Mouse (Mus musculus): ENCODE measurements around the gene Il17ra. TPM values are rescaled to one million over a fixed set of nuclear protein-coding genes. Genes with fewer than 3 reads are reported as not detected.

The Il17ra gene
- polyA plus RNA-seq, 1 experiment, result 198 TPM

GRCm38 (mm10) chr6:120485038-120485437 is 22.0 kb downstream of the Il17ra start:
- Histone ChIP-seq H3K36me3 (ENCODE audit: control insufficient read depth, insufficient read depth, low read length) (peaks cover 31% of the 10 kb centered on the region), H3K27me3 (ENCODE audit: control insufficient read depth, insufficient read depth, low read length) (no peaks in the 10 kb centered on the region), H3K4me1 (replicated peaks; ENCODE audit: control insufficient read depth, insufficient read depth, low read length) (peaks cover 49% of the 10 kb centered on the region), H3K4me3 (ENCODE audit: control insufficient read depth, insufficient read depth, low read length) (no peak overlapping the region), H3K27ac (ENCODE audit: control insufficient read depth, insufficient read depth, low read length) (no peak overlapping the region)
- no peak for TF ChIP-seq POLR2A (IDR thresholded peaks at IDR 0.05; ENCODE audit: control insufficient read depth, extremely low read depth, insufficient read depth, low read length, poor library complexity)
- TF ChIP-seq CTCF (IDR thresholded peaks at IDR 0.05; ENCODE audit: borderline replicate concordance, control insufficient read depth, extremely low read depth, insufficient read depth, low read length, poor library complexity), result no peak
- DNase-seq, result no peak
- 24% methylated on average over 3 of the region's 3 CpGs for WGBS

- H3K27ac ChIP-seq (ENCODE audit: control insufficient read depth, insufficient read depth, low read length), result peak overlapping the region; percentile 7; the same call in 1 of the 2 replicates
- TF ChIP-seq CTCF (IDR thresholded peaks at IDR 0.05; ENCODE audit: borderline replicate concordance, control insufficient read depth, extremely low read depth, insufficient read depth, low read length, poor library complexity), result no peak
- no peak for TF ChIP-seq POLR2A (IDR thresholded peaks at IDR 0.05; ENCODE audit: control insufficient read depth, extremely low read depth, insufficient read depth, low read length, poor library complexity)
- no peaks in the 10 kb centered on the region for H3K27me3 ChIP-seq (ENCODE audit: control insufficient read depth, insufficient read depth, low read length)
- WGBS, result 6% methylated on average over 8 of the region's 8 CpGs
- H3K4me1 ChIP-seq (replicated peaks; ENCODE audit: control insufficient read depth, insufficient read depth, low read length), result peaks cover 50% of the 10 kb centered on the region
- H3K4me3 ChIP-seq (ENCODE audit: control insufficient read depth, insufficient read depth, low read length), result no peak overlapping the region
- H3K36me3 ChIP-seq (ENCODE audit: control insufficient read depth, insufficient read depth, low read length), result peaks cover 21% of the 10 kb centered on the region
- peak; percentile 70 for DNase-seq
Observed at GRCm38 (mm10) chr6:120486051-120486510, 23.0 kb downstream of the Il17ra start.

DNA sequence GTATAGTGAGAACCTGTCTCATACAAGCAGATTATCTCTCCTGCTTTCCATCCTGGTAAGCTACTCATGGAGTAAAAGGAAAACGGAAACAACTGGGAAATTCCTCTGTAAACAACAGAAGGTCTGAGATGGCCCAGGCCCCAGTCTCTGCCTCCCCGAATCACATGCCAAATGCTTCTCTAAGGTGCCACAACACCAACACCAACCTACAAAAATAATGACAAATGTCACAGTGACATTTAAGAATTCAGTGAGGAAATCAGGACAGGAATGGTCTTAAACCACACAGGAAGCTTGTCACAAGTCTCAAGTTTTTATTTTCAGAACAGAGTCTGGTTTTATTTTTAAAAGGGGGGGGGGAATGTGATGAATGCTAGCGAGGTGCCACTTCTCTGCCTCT is 25.6 kb downstream of the Il17ra start:
- Histone ChIP-seq H3K36me3 (ENCODE audit: control insufficient read depth, insufficient read depth, low read length) (peaks cover 3% of the 10 kb centered on the region; the same call in 1 of the 2 replicates), H3K4me1 (replicated peaks; ENCODE audit: control insufficient read depth, insufficient read depth, low read length) (peaks cover 65% of the 10 kb centered on the region), H3K27me3 (ENCODE audit: control insufficient read depth, insufficient read depth, low read length) (peaks cover 17% of the 10 kb centered on the region), H3K27ac (ENCODE audit: control insufficient read depth, insufficient read depth, low read length) (peak overlapping the region; percentile 24; the same call in 1 of the 2 replicates), H3K4me3 (ENCODE audit: control insufficient read depth, insufficient read depth, low read length) (no peak overlapping the region)
- DNase-seq, result no peak
- WGBS, result 25% methylated on average over 3 of the region's 3 CpGs
- TF ChIP-seq POLR2A (IDR thresholded peaks at IDR 0.05; ENCODE audit: control insufficient read depth, extremely low read depth, insufficient read depth, low read length, poor library complexity) (no peak), CTCF (IDR thresholded peaks at IDR 0.05; ENCODE audit: borderline replicate concordance, control insufficient read depth, extremely low read depth, insufficient read depth, low read length, poor library complexity) (no peak)

- peaks cover under 1% of the 10 kb centered on the region; the same call in 1 of the 2 replicates for H3K36me3 ChIP-seq (ENCODE audit: control insufficient read depth, insufficient read depth, low read length)
- no peak for DNase-seq
- no peak for TF ChIP-seq POLR2A (IDR thresholded peaks at IDR 0.05; ENCODE audit: control insufficient read depth, extremely low read depth, insufficient read depth, low read length, poor library complexity)
- TF ChIP-seq CTCF (IDR thresholded peaks at IDR 0.05; ENCODE audit: borderline replicate concordance, control insufficient read depth, extremely low read depth, insufficient read depth, low read length, poor library complexity), result no peak
- no peak overlapping the region for H3K4me3 ChIP-seq (ENCODE audit: control insufficient read depth, insufficient read depth, low read length)
- 57% methylated on average over 2 of the region's 2 CpGs for WGBS
- peaks cover 25% of the 10 kb centered on the region for H3K27me3 ChIP-seq (ENCODE audit: control insufficient read depth, insufficient read depth, low read length)
- H3K27ac ChIP-seq (ENCODE audit: control insufficient read depth, insufficient read depth, low read length), result peak overlapping the region; percentile 29; the same call in 1 of the 2 replicates
- H3K4me1 ChIP-seq (replicated peaks; ENCODE audit: control insufficient read depth, insufficient read depth, low read length), result peaks cover 71% of the 10 kb centered on the region
Observed at GRCm38 (mm10) chr6:120489461-120489860, 26.4 kb downstream of the Il17ra start.

- H3K4me3 ChIP-seq (ENCODE audit: control insufficient read depth, insufficient read depth, low read length), result no peak overlapping the region
- H3K27ac ChIP-seq (ENCODE audit: control insufficient read depth, insufficient read depth, low read length), result no peak overlapping the region
- DNase-seq, result no peak
- 93% methylated on average over 7 of the region's 7 CpGs for WGBS
- peaks cover 55% of the 10 kb centered on the region for H3K4me1 ChIP-seq (replicated peaks; ENCODE audit: control insufficient read depth, insufficient read depth, low read length)
- TF ChIP-seq POLR2A (IDR thresholded peaks at IDR 0.05; ENCODE audit: control insufficient read depth, extremely low read depth, insufficient read depth, low read length, poor library complexity) (no peak), CTCF (IDR thresholded peaks at IDR 0.05; ENCODE audit: borderline replicate concordance, control insufficient read depth, extremely low read depth, insufficient read depth, low read length, poor library complexity) (no peak)
- no peaks in the 10 kb centered on the region for H3K36me3 ChIP-seq (ENCODE audit: control insufficient read depth, insufficient read depth, low read length)
- H3K27me3 ChIP-seq (ENCODE audit: control insufficient read depth, insufficient read depth, low read length), result peaks cover 28% of the 10 kb centered on the region
Observed at GRCm38 (mm10) chr6:120491064-120491463, 28.0 kb downstream of the Il17ra start.

- no peak overlapping the region for H3K27ac ChIP-seq (ENCODE audit: control insufficient read depth, insufficient read depth, low read length)
- WGBS, result 36% methylated on average over 22 of the region's 22 CpGs
- no peaks in the 10 kb centered on the region for H3K36me3 ChIP-seq (ENCODE audit: control insufficient read depth, insufficient read depth, low read length)
- no peak for TF ChIP-seq CTCF (IDR thresholded peaks at IDR 0.05; ENCODE audit: borderline replicate concordance, control insufficient read depth, extremely low read depth, insufficient read depth, low read length, poor library complexity)
- H3K4me1 ChIP-seq (replicated peaks; ENCODE audit: control insufficient read depth, insufficient read depth, low read length), result peaks cover 46% of the 10 kb centered on the region
- peaks cover 28% of the 10 kb centered on the region for H3K27me3 ChIP-seq (ENCODE audit: control insufficient read depth, insufficient read depth, low read length)
- DNase-seq, result no peak
- peak overlapping the region; percentile 40 for H3K4me3 ChIP-seq (ENCODE audit: control insufficient read depth, insufficient read depth, low read length)
Observed at GRCm38 (mm10) chr6:120491862-120492498, 28.9 kb downstream of the Il17ra start.

Measured in thymus, adult 2 months (tissue).